Mouse (Mus musculus) intestine, postnatal 0 days (tissue): Measurements from ENCODE around the gene Rxra. TPM values are rescaled to one million over a fixed set of nuclear protein-coding genes. Genes with fewer than 3 reads are reported as not detected.

Experiments used
- ATAC-seq: fragments of 200-750 bp; cut with Nextera tagmentation; 2 replicates; pipeline ENCODE4 v1.8.0; 2017; ENCODE audit warnings: mild to moderate bottlenecking, moderate TSS enrichment, moderate library complexity
- H3K27ac ChIP-seq: fragments of 300-500 bp; sonication (generic); 2 replicates; pipeline ENCODE4 v1.5.1; 2014; ENCODE audit warnings: mild to moderate bottlenecking, low read depth, low read length, moderate library complexity
- H3K27me3 ChIP-seq: fragments of 300-500 bp; sonication (generic); replicated peaks from 2 replicates; pipeline ENCODE4 v1.6.1; 2014; ENCODE audit warnings: low read length, mixed read lengths; ENCODE audit not compliant: control insufficient read depth, insufficient read depth
- H3K36me3 ChIP-seq: fragments of 300-500 bp; sonication (generic); 2 replicates; pipeline ENCODE4 v1.6.1; 2014; ENCODE audit warnings: mild to moderate bottlenecking, moderate library complexity; ENCODE audit not compliant: control insufficient read depth, insufficient read depth
- H3K4me1 ChIP-seq: fragments of 300-500 bp; sonication (generic); replicated peaks from 2 replicates; pipeline ENCODE4 v1.6.1; 2014; ENCODE audit warnings: antibody characterized with exemption, low read length, mixed read lengths; ENCODE audit not compliant: control insufficient read depth, insufficient read depth
- H3K4me2 ChIP-seq: fragments of 300-500 bp; sonication (generic); replicated peaks from 2 replicates; pipeline ENCODE4 v1.6.1; 2014; ENCODE audit warnings: low read depth, mild to moderate bottlenecking, moderate library complexity
- H3K4me3 ChIP-seq: fragments of 300-500 bp; sonication (generic); 2 replicates; pipeline ENCODE4 v1.5.1; 2014; ENCODE audit warnings: low read depth, low read length
- H3K9ac ChIP-seq: fragments of 300-500 bp; sonication (generic); 2 replicates; pipeline ENCODE4 v1.6.1; 2014; ENCODE audit warnings: mild to moderate bottlenecking, low read depth, low read length
- H3K9me3 ChIP-seq: fragments of 300-500 bp; sonication (generic); 2 replicates; pipeline ENCODE4 v1.6.1; 2016; ENCODE audit warnings: mixed run types; ENCODE audit not compliant: control insufficient read depth
- CTCF ChIP-seq: sonication (generic); IDR thresholded peaks from 2 replicates; pipeline ENCODE4 v1.5.1; 2016; ENCODE audit warnings: low read depth, mild to moderate bottlenecking, control low read depth, antibody characterized with exemption, moderate library complexity
- WGBS: fragments of 180-500 bp; shearing (Covaris S2); extraction: QIAGEN DNeasy Blood & Tissue Kit; methylation state at CpG from one replicate; pipeline ENCODE4 v1.1.7; 2014; 5-methylcytosine and 5-hydroxymethylcytosine counted together
- polyA plus RNA-seq: library from polyadenylated mRNA; unstranded; fragments of >200 nt; fragmentation: Nextera tagmentation; extraction: Ambion mirVana; gene quantifications from 2 replicates; pipeline ENCODE4 v1.2.1, GENCODE M21; 2015

Rxra gene
- polyA plus RNA-seq, 1 experiment from 2014 or later, result 9.0 TPM

GRCm38 (mm10) chr2:27743863-27744611, 67.8 kb downstream of the Rxra start:
- Histone ChIP-seq H3K4me2 (no peak overlapping the region), H3K9ac (no peak overlapping the region), H3K4me1 (peaks cover 3% of the 10 kb centered on the region; the same call in 1 of the 2 replicates), H3K4me3 (no peak overlapping the region), H3K27me3 (no peaks in the 10 kb centered on the region), H3K36me3 (peaks cover 75% of the 10 kb centered on the region), H3K27ac (no peak overlapping the region; the same call in 1 of the 2 replicates), H3K9me3 (no peaks in the 10 kb centered on the region)
- no peak for ATAC-seq
- TF ChIP-seq CTCF, result no peak
- WGBS, result 83% methylated on average over 7 of the region's 7 CpGs

GRCm38 (mm10) chr2:27744612-27745351, 68.5 kb downstream of the Rxra start:
- peaks cover 77% of the 10 kb centered on the region for H3K36me3 ChIP-seq
- no peak for TF ChIP-seq CTCF
- no peak overlapping the region for H3K4me3 ChIP-seq
- H3K27me3 ChIP-seq, result no peaks in the 10 kb centered on the region
- H3K9me3 ChIP-seq, result no peaks in the 10 kb centered on the region
- peak; percentile 31; the same call in 1 of the 2 replicates for ATAC-seq
- no peak overlapping the region for H3K4me2 ChIP-seq
- peaks cover 3% of the 10 kb centered on the region; the same call in 1 of the 2 replicates for H3K4me1 ChIP-seq
- 36% methylated on average over 13 of the region's 13 CpGs for WGBS
- H3K27ac ChIP-seq, result no peak overlapping the region; the same call in 1 of the 2 replicates
- no peak overlapping the region for H3K9ac ChIP-seq

GRCm38 (mm10) chr2:27745673-27746620, 69.7 kb downstream of the Rxra start:
- 29% methylated on average over 18 of the region's 18 CpGs for WGBS
- Histone ChIP-seq H3K9me3 (no peaks in the 10 kb centered on the region), H3K4me1 (peaks cover 3% of the 10 kb centered on the region; the same call in 1 of the 2 replicates), H3K27me3 (no peaks in the 10 kb centered on the region), H3K9ac (no peak overlapping the region), H3K4me3 (no peak overlapping the region), H3K4me2 (no peak overlapping the region), H3K36me3 (peaks cover 82% of the 10 kb centered on the region), H3K27ac (no peak overlapping the region; the same call in 1 of the 2 replicates)
- TF ChIP-seq CTCF, result 0 out of 2 replicates have a peak, but pooled peaks have one; percentile 16
- ATAC-seq, result no peak

GRCm38 (mm10) chr2:27746854-27747253, 70.6 kb downstream of the Rxra start:
- WGBS, result 77% methylated on average over 2 of the region's 2 CpGs
- ATAC-seq, result no peak
- no peaks in the 10 kb centered on the region for H3K9me3 ChIP-seq
- no peaks in the 10 kb centered on the region for H3K27me3 ChIP-seq
- TF ChIP-seq CTCF, result no peak
- H3K9ac ChIP-seq, result no peak overlapping the region
- no peak overlapping the region for H3K27ac ChIP-seq
- H3K4me1 ChIP-seq, result peaks cover 3% of the 10 kb centered on the region; the same call in 1 of the 2 replicates
- H3K36me3 ChIP-seq, result peaks cover 82% of the 10 kb centered on the region
- H3K4me2 ChIP-seq, result no peak overlapping the region
- no peak overlapping the region for H3K4me3 ChIP-seq

GRCm38 (mm10) chr2:27748984-27749383, 72.7 kb downstream of the Rxra start:
- no peaks in the 10 kb centered on the region for H3K27me3 ChIP-seq
- no peaks in the 10 kb centered on the region for H3K9me3 ChIP-seq
- no peak for TF ChIP-seq CTCF
- 87% methylated on average over 11 of the region's 11 CpGs for WGBS
- no peak overlapping the region for H3K4me3 ChIP-seq
- H3K27ac ChIP-seq, result no peak overlapping the region
- no peak for ATAC-seq
- H3K36me3 ChIP-seq, result peaks cover 82% of the 10 kb centered on the region
- H3K4me1 ChIP-seq, result peaks cover 3% of the 10 kb centered on the region; the same call in 1 of the 2 replicates
- no peak overlapping the region for H3K4me2 ChIP-seq
- no peak overlapping the region for H3K9ac ChIP-seq
